Mouse (Mus musculus) midbrain, embryonic 12.5 days (tissue): Measurements from ENCODE around the gene Ptges3. TPM values are rescaled to one million over a fixed set of nuclear protein-coding genes. Genes with fewer than 3 reads are reported as not detected.
A peak's percentile ranks its signal among the peaks of the same experiment; 100 is the strongest.
"Not testable (repeated sequence)": the region's sequence is repeated elsewhere in the genome, so short reads cannot be mapped to it uniquely, and the experiment has no call there.

ENCODE experiments used
- ATAC-seq: fragments of 200-750 bp; cut with Nextera tagmentation; 2 replicates; pipeline ENCODE4 v1.8.0; 2017; ENCODE audit warnings: low read depth, moderate TSS enrichment, moderate library complexity; ENCODE audit not compliant: low FRiP score
- H3K27ac ChIP-seq: fragments of 300-500 bp; sonication (generic); replicated peaks from 2 replicates; pipeline ENCODE4 v1.5.1; 2016; ENCODE audit warnings: mild to moderate bottlenecking
- H3K27me3 ChIP-seq: fragments of 300-500 bp; sonication (generic); 2 replicates; pipeline ENCODE4 v1.6.1; 2016; ENCODE audit warnings: mild to moderate bottlenecking
- H3K36me3 ChIP-seq: fragments of 300-500 bp; sonication (generic); 2 replicates; pipeline ENCODE4 v1.6.1; 2016
- H3K4me1 ChIP-seq: fragments of 300-500 bp; sonication (generic); 2 replicates; pipeline ENCODE4 v1.6.1; 2016
- H3K4me2 ChIP-seq: fragments of 300-500 bp; sonication (generic); replicated peaks from 2 replicates; pipeline ENCODE4 v1.6.1; 2016; ENCODE audit warnings: mild to moderate bottlenecking, moderate library complexity
- H3K4me3 ChIP-seq: fragments of 300-500 bp; sonication (generic); 2 replicates; pipeline ENCODE4 v1.5.1; 2016; ENCODE audit warnings: mild to moderate bottlenecking
- H3K9ac ChIP-seq: fragments of 300-500 bp; sonication (generic); replicated peaks from 2 replicates; pipeline ENCODE4 v1.6.1; 2016; ENCODE audit warnings: mild to moderate bottlenecking, moderate library complexity
- H3K9me3 ChIP-seq: fragments of 300-500 bp; sonication (generic); 2 replicates; pipeline ENCODE4 v1.6.1; 2016; ENCODE audit warnings: mild to moderate bottlenecking
- WGBS: fragments of 180-500 bp; shearing (Covaris S2); methylation state at CpG from one replicate; pipeline ENCODE4 v1.1.7; 2016; 5-methylcytosine and 5-hydroxymethylcytosine counted together
- polyA plus RNA-seq: library from polyadenylated mRNA; unstranded; fragments of >200 nt; fragmentation: Nextera tagmentation; extraction: Ambion mirVana; gene quantifications from 2 replicates; pipeline ENCODE4 v1.2.1, GENCODE M21; 2016

Gene Ptges3
- polyA plus RNA-seq, 1 experiment from 2014 or later = 545 TPM

GRCm38 (mm10) chr10:128062221-128062989 is 3.7 kb downstream of the Ptges3 start:
- Histone ChIP-seq H3K9me3 (no peaks in the 10 kb centered on the region), H3K9ac (no peak overlapping the region), H3K4me3 (no peak overlapping the region), H3K4me1 (peaks cover 23% of the 10 kb centered on the region), H3K27me3 (no peaks in the 10 kb centered on the region), H3K4me2 (no peak overlapping the region), H3K27ac (no peak overlapping the region), H3K36me3 (peaks cover 14% of the 10 kb centered on the region)
- no peak for ATAC-seq
- 95% methylated on average over 6 of the region's 6 CpGs for WGBS

DNA sequence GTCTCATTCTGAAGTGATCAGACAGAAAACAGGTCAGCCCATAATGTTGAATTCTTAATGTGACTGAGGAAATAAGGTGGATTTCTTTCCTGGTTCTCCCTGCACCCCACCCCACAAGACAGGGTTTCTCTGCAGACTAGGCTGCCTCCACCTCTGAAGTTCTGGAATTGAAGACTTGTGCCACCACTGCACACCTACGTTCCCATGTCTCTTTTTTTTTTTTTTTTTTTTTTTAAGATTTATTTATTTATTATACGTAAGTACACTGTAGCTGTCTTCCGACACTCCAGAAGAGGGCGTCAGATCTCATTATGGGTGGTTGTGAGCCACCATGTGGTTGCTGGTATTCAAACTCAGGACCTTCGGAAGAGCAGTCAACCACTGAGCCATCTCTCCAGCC is 7.3 kb downstream of the Ptges3 start:
- Histone ChIP-seq H3K4me2 (no peak overlapping the region), H3K4me1 (0 out of 2 replicates have a peak, but pooled peaks cover 5% of the 10 kb centered on the region), H3K36me3 (peaks cover 34% of the 10 kb centered on the region), H3K9me3 (0 out of 2 replicates have a peak, but pooled peaks cover 4% of the 10 kb centered on the region), H3K27ac (no peak overlapping the region), H3K27me3 (no peaks in the 10 kb centered on the region), H3K4me3 (no peak overlapping the region), H3K9ac (no peak overlapping the region)
- 94% methylated on average over 5 of the region's 5 CpGs for WGBS
- no peak for ATAC-seq

GRCm38 (mm10) chr10:128069201-128069600 is 10.4 kb downstream of the Ptges3 start:
- H3K27me3 ChIP-seq = no peaks in the 10 kb centered on the region
- 94% methylated on average over 4 of the region's 4 CpGs for WGBS
- no peak overlapping the region for H3K4me3 ChIP-seq
- no peak overlapping the region for H3K27ac ChIP-seq
- H3K4me2 ChIP-seq = no peak overlapping the region
- no peak for ATAC-seq
- H3K4me1 ChIP-seq = no peaks in the 10 kb centered on the region
- 0 out of 2 replicates have a peak, but pooled peaks cover 4% of the 10 kb centered on the region for H3K9me3 ChIP-seq
- H3K9ac ChIP-seq = no peak overlapping the region
- H3K36me3 ChIP-seq = peaks cover 49% of the 10 kb centered on the region

DNA sequence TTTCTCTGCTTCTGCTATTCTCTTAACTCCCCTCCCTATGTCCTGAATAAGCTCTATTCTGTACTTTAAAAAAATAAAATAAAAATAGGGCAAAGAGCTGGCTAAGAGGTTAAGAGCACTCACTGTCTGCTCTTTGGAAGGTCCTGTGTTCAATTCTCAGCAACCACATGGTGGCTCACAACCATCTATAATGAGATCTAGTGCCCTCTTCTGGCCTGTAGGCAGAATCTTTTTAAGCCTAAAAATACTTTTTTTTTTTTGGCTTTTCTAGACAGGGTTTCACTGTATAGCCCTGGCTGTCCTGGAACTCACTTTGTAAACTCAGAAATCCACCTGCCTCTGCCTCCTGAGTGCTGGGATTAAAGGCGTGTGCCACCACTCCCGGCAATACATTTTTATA is 11.7 kb downstream of the Ptges3 start:
- not testable (repeated sequence) for H3K4me1 ChIP-seq, H3K9ac ChIP-seq, H3K4me3 ChIP-seq, ATAC-seq, H3K27me3 ChIP-seq, H3K9me3 ChIP-seq, H3K27ac ChIP-seq, H3K4me2 ChIP-seq
- WGBS = 98% methylated on average over 2 of the region's 2 CpGs
- peaks cover 56% of the 10 kb centered on the region for H3K36me3 ChIP-seq

DNA sequence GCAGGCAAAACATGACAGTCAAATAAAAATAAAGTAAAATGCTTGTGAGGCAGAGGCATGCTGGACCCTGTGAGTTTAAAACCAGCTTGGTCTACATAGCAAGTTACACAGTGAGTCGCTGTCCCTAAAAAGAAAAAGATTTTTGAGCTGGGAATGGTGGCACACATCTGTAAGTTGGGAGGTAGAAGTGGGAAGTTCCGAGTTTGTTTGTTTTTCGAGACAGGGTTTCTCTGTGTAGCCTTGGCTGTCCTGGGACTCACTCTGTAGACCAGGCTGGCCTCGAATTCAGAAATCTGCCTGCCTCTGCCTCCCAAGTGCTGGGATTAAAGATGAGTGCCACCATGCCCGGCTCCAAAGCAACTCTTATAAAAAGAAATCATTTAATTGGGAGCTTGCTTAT is 19.5 kb downstream of the Ptges3 start:
- not testable (repeated sequence) for H3K9ac ChIP-seq, H3K4me3 ChIP-seq, H3K4me1 ChIP-seq, H3K4me2 ChIP-seq, H3K9me3 ChIP-seq, H3K27ac ChIP-seq, H3K27me3 ChIP-seq, ATAC-seq
- 88% methylated on average over 5 of the region's 5 CpGs for WGBS
- peaks cover 32% of the 10 kb centered on the region for H3K36me3 ChIP-seq

- Histone ChIP-seq H3K27ac (no peak overlapping the region), H3K36me3 (peaks cover 23% of the 10 kb centered on the region), H3K4me2 (no peak overlapping the region), H3K4me3 (no peak overlapping the region), H3K27me3 (no peaks in the 10 kb centered on the region), H3K9ac (no peak overlapping the region), H3K9me3 (no peaks in the 10 kb centered on the region), H3K4me1 (peaks cover 20% of the 10 kb centered on the region)
- WGBS = 82% methylated on average over 1 of the region's 1 CpGs
- no peak for ATAC-seq
Measured at GRCm38 (mm10) chr10:128080496-128080895, 21.7 kb downstream of the Ptges3 start.

DNA sequence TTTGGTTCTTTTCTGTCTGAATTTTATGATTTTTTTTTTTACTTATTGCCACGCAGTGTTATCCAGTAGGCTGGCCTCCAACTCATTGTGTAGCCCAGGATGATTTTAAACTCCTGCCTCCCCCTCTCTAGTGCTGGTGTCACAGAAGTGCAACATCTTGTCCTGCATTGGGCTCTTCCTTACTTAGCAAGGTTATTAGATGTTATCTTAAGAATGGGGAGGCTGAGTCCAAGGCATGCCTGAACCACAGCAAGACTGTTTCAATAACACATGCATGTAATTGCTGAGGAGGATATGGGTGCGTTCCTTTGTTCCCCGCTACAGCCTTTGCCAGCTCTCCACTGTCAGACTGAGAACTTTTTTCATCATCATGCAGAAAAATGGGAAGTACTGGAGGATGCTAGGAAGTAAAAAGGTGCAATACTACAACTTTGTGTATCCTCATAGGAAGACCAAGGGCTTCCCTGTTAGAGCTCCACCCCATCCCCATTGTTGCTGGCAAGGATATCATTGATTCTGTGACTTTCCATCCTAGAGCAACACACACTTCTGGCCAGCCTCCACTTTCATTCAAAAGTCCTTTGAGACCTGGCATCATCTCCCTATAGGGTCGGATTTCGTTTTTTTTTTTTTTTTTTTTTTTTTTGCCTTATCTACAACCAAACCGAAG is 23.2 kb downstream of the Ptges3 start:
- Histone ChIP-seq H3K9ac (no peak overlapping the region; the same call in 1 of the 2 replicates), H3K9me3 (no peaks in the 10 kb centered on the region), H3K27ac (no peak overlapping the region), H3K4me2 (peak overlapping the region; percentile 68), H3K4me3 (peak overlapping the region; percentile 91), H3K36me3 (peaks cover 34% of the 10 kb centered on the region), H3K27me3 (no peaks in the 10 kb centered on the region), H3K4me1 (peaks cover 20% of the 10 kb centered on the region)
- 60% methylated on average over 6 of the region's 6 CpGs for WGBS
- no peak for ATAC-seq

DNA sequence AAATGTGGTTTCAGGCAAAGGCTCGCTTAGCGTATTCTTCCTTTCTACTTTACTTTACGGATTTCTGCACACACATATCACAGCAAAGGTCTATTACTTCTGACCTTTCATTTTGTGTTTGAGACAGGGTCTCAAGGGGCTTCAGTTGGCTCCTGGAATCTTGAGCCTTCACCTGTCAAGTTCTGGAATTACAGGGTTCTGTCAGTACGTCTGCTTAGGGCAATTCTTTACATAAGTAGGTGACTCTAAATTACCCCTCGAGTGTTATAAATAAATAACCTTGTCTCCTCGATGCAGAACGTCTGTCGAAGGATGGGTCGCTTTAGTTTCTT is 23.7 kb downstream of the Ptges3 start:
- H3K4me1 ChIP-seq = peaks cover 20% of the 10 kb centered on the region
- no peaks in the 10 kb centered on the region for H3K27me3 ChIP-seq
- WGBS = 19% methylated on average over 9 of the region's 9 CpGs
- H3K9ac ChIP-seq = peak overlapping the region; percentile 68
- peak overlapping the region; percentile 91 for H3K4me3 ChIP-seq
- no peaks in the 10 kb centered on the region for H3K9me3 ChIP-seq
- peak overlapping the region; percentile 68 for H3K4me2 ChIP-seq
- H3K27ac ChIP-seq = 0 out of 2 replicates have a peak overlapping the region, but pooled peaks have one; percentile 61
- H3K36me3 ChIP-seq = peaks cover 34% of the 10 kb centered on the region
- no peak for ATAC-seq

GRCm38 (mm10) chr10:128082880-128083421 is 24.2 kb downstream of the Ptges3 start, which contains the start of gene Atp5b:
Gene Atp5b, plus strand, starts transcription at chr10:128083273.
- peaks cover 20% of the 10 kb centered on the region for H3K4me1 ChIP-seq
- H3K4me3 ChIP-seq = peak within 1 kb of the TSS; percentile 91
- ATAC-seq = peak; percentile 98
- peak within 1 kb of the TSS; percentile 96 for H3K4me2 ChIP-seq
- no peaks in the 10 kb centered on the region for H3K27me3 ChIP-seq
- peak within 1 kb of the TSS; percentile 88 for H3K27ac ChIP-seq
- WGBS = under 1% methylated on average over 34 of the region's 34 CpGs
- H3K9me3 ChIP-seq = no peaks in the 10 kb centered on the region
- peaks cover 34% of the 10 kb centered on the region for H3K36me3 ChIP-seq
- H3K9ac ChIP-seq = peak within 1 kb of the TSS; percentile 99

DNA sequence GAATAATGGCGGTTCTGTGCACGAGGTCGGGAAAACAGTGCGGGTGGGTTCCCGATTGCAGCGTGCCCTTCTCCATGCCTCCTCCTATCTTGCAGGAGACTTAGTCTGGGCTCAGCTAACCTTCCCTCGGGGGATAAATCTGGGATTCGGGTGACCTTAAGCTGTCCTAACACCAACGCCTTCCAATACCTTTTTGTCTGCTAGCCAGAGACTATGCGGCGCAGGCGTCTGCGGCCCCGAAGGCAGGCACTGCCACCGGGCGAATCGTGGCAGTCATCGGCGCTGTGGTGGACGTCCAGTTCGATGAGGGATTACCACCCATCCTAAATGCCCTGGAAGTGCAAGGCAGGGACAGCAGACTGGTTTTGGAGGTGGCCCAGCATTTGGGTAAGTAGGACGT is 24.9 kb downstream of the Ptges3 start:
- under 1% methylated on average over 22 of the region's 22 CpGs for WGBS
- no peaks in the 10 kb centered on the region for H3K27me3 ChIP-seq
- peaks cover 40% of the 10 kb centered on the region for H3K36me3 ChIP-seq
- H3K9me3 ChIP-seq = no peaks in the 10 kb centered on the region
- peak overlapping the region; percentile 88 for H3K27ac ChIP-seq
- H3K4me2 ChIP-seq = peak overlapping the region; percentile 96
- H3K4me1 ChIP-seq = peaks cover 20% of the 10 kb centered on the region
- H3K9ac ChIP-seq = peak overlapping the region; percentile 99
- H3K4me3 ChIP-seq = peak overlapping the region; percentile 91
- no peak for ATAC-seq

DNA sequence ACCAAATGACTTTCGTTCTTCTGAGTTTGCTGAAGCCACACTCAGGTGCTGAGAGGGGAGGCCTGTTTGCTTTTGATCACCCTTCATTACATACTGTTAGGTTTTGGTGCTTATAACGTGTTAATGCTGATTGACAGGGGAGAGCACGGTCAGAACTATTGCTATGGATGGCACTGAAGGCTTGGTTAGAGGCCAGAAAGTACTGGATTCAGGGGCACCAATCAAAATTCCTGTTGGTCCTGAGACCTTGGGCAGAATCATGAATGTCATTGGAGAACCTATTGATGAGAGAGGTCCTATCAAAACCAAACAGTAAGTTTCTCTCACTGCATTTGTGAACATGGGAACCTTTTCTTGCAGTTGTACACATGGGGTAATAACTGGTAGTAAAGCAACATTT is 25.4 kb downstream of the Ptges3 start:
- Histone ChIP-seq H3K4me1 (peaks cover 20% of the 10 kb centered on the region), H3K9me3 (no peaks in the 10 kb centered on the region), H3K4me3 (peak overlapping the region; percentile 91), H3K4me2 (peak overlapping the region; percentile 96), H3K27me3 (no peaks in the 10 kb centered on the region), H3K36me3 (peaks cover 45% of the 10 kb centered on the region), H3K9ac (peak overlapping the region; percentile 99), H3K27ac (peak overlapping the region; percentile 88; the same call in 1 of the 2 replicates)
- ATAC-seq = no peak
- WGBS = 3% methylated on average over 3 of the region's 3 CpGs

GRCm38 (mm10) chr10:128086391-128086790 is 27.6 kb downstream of the Ptges3 start:
- Histone ChIP-seq H3K9me3 (no peaks in the 10 kb centered on the region), H3K4me2 (no peak overlapping the region), H3K27ac (no peak overlapping the region), H3K9ac (no peak overlapping the region), H3K4me1 (peaks cover 29% of the 10 kb centered on the region), H3K4me3 (no peak overlapping the region), H3K36me3 (peaks cover 59% of the 10 kb centered on the region), H3K27me3 (no peaks in the 10 kb centered on the region)
- WGBS = 81% methylated on average over 6 of the region's 6 CpGs
- ATAC-seq = no peak
